Mouse (Mus musculus): ENCODE data around the gene Vamp2.
A peak's percentile ranks its signal among the peaks of the same experiment; 100 is the strongest.

Gene Vamp2

DNA sequence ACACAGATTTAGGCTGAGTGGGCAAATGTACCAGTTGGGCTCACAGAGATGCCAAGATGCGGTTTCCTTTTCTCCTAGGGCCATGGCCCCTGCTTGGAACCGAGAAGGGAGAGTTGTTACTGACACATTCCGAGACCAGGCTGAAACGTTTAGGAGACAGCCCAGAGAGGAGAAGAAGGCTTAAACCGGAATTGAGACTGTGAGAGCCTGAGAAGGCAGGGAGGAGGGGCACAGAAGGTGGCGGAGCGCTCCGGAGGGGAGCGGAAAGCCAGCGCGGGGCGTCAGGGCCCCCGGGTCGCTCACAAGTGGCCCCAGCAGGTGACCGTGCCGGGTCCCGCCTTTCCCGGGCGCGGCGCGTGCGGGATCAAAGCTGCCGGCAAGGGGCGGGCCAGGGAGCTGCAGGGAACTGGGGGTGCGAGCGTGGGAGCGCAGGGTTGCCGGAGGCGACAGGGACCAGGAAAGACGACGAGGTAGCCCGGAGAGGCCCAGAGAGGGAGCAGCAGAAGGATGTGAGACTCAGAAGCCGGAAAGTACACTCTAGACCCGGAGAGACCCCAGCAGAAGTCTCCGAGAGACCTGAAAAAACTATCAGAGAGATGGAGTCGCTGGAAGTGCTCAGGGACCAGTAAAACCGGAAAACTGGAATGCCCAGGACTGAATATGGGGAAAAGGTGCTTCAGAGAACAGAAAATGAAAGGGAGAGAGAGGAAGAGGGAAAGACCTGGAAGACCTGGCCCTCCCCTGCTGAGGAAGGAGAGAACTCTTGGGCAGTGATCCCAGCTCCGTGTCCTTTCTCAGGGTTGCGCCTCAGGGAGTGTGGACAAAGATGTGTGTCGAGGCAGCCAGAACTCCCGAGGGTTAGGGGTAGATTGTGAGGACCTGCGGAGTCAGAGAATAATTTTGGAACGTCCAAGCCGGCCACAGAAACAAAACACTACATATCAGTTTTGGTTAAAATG lies 29.7 kb downstream of the Vamp2 start:
- peak; percentile 74 for DNase-seq

DNA sequence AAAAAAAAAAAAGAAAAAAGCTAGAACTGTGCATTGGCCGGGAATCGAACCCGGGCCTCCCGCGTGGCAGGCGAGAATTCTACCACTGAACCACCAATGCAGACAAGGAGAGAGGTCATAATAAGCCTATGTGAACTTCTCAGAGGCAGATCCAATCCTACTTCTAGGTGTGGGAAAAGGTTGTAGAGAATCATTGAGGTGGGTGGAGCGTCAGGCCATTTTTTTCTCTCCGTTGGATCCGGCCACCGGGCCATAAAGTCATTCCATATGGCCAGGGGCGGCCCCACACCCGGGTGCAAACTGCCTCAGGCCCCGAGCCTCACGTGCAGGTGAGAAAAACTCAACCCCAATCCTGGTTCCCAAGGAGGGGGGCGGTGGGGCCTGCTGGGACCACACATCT lies 30.5 kb downstream of the Vamp2 start:
- peak; percentile 90 for DNase-seq

DNA sequence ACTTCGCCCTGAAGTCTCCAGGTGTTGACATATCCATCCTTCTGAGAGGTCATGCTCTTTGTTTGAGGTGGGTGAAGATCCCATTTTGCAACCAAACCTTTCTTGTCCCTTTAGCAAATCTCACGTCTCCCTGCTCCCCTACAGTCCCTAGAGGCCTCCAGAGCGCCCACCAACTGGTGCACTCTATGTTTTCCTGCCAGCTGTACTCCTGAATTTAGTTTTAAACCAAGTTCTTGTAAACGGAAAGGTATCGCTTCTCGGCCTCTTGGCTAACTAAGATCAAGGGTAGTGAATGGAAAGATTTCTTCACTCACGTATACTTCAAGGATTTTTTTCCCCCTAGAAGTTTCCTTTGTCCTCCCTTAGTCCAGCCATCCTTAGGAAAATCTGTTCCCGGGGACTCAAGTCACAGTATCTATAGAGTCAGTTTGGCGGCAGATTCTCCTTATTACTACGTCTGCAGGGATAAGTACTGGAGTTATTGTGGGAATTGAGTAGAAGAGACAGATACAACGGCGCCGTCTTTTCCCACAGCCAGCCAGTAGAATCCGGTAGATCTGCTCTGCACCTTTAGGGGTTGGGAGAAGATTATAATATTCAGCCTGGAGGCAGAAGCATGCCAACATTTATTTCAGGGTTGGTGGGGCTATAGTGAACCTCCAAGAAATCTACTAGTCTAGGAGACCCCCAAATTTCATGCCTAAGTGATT lies 31.3 kb downstream of the Vamp2 start:
- DNase-seq = no peak

DNA sequence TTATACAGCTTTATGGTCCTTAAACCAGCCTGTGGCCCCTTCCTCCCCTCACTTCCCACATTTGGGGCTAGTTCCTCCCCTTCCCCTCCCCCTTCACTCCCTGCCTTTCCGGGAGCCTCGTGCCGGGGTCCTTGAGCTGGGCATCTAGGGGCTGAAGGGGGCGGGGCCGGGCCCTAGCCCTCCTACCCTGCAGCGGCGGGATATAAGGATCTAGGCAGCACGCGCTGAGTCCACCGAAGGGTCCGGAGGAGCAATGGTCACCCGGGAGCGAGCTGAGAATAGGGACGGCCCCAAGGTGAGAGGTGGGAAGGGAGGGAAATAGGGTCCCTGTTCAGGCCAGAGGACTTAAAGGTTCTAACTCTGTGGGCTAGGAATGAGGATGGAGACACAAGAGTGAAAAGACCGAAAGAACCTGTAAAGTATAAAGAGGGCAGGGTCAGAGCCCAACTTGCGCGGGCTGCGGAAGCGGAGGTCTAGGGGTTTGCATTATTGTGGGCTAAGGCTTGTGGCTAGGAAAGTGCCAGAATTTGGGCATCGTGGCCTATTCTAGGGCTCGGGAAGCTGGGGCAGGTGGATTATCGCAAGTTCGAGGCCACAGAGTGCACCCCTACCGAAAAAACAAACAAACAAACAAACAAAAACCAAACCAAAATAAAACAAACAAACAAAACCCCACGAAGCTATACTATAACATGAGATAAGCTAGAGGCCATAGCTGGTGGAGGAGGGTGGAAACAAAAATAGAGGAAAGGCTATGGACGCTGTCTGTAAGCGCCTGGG lies 32.1 kb downstream of the Vamp2 start, which contains the start of gene Hes7:
Gene Hes7, plus strand, starts transcription at position 184 of the 780 bp plus-strand sequence.
- DNase-seq = no peak

DNA sequence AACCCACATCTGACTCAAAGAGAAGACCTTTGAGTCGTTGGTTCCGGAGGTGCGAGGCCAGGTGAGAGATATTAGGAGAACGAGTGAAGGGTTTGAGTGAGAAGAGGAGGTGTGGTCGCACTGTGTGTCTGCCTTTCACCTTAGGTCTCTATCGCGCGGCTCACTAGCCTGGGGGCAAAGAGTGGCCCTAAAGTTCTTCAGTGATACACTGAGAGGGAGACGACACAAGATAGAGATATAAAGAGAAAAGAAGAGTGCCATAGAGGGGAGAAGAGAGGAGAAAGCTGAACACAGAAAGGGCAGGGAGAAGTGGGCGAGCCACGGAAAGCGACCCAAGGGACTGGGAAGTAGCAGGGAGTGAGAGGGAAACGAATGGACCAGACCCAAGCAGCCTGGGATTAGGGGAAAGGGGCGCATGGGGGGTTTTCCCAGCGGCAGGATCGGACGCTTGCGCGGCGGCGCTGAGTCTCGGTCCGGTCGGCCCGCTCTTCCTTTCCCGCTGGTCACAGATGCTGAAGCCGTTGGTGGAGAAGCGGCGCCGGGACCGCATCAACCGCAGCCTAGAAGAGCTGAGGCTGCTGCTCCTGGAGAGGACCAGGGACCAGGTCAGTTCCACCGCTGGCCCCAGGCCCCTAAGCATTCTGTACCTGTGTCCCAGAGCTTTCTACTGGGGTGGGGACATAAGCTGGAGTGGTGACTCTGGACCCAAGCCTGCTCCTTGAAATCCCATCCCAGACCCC lies 32.9 kb downstream of the Vamp2 start:
- DNase-seq = peak; percentile 62

DNA sequence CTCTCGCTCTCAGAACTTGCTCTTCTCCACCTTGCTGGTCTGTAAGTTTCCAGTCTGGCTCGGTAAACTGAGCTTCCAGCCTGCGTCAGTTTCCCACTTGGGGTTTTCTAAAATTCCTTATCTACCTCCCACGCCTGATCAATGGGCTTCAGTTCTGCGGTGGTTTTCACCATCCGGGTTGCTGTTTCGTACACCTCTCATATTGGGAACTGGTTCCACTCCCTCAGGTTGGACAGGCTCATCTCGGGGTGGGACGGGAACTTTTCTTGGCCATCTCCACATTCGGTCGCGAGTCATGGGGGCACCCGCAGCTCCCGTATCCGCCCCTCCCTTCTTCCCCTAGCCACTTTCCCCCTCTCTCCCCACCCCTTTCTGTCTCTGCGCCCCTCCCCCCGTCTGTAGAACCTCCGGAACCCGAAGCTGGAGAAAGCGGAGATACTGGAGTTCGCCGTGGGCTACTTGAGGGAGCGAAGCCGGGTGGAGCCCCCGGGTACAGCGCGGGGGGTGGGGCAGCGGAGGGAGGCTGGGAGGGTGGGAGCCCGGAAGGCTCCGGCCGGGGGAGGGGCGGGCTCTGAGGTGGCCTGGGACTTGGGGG lies 33.5 kb downstream of the Vamp2 start:
- DNase-seq = no peak

DNA sequence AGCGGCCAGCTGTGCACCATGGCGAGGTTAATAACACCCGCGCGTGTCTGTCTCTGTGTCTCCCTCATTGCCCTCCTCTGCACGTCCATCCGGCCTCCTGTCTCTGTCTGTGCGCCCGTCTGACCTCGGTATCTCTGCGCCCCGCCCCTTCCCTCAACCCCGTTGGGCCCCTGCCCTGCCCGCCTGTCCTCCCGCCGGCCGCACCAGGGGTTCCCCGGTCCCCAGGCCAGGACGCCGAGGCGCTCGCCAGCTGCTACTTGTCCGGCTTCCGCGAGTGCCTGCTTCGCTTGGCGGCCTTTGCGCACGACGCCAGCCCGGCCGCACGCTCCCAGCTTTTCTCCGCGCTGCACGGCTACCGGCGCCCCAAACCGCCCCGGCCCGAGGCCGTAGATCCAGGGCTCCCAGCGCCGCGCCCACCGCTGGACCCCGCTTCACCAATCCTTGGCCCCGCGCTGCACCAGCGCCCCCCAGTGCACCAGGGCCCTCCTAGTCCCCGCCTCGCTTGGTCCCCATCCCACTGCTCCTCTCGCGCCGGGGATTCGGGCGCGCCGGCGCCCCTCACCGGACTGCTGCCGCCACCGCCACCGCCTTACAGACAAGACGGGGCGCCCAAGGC lies 34.2 kb downstream of the Vamp2 start, which contains the start of gene 9130213A22Rik:
Gene 9130213A22Rik, minus strand, starts transcription at position 254 of the 616 bp plus-strand sequence.
- peak; percentile 95 for DNase-seq

DNA sequence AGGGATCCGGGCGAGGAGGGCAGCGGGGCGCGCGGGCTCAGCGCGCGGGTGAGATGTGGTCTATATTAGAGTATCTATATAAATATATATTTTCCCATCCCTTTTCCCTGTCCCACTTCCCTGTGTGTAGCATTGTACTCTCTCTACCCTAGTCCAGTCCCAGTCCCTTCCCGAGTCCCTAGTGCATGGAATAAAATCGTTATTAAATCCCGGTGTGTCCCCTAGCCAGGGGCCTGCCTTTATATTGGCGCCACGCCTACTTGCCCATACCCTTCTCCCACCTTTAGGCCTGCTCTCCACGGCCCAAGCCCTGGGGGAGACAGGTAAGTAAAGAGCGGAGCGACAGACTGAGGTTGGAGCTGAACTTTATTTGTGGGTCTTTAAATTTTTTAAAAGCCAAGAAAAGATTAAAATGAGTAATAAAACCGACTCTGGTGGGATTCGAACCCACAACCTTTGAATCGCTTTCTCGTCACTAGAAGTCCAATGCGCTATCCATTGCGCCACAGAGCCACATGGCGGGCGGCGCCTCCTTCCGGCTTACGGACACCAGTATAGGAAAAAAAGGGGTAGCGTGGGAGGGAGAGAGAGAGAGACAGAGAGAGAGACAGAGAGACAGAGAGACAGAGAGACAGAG lies 34.9 kb downstream of the Vamp2 start:
- peak; percentile 92 for DNase-seq

DNA sequence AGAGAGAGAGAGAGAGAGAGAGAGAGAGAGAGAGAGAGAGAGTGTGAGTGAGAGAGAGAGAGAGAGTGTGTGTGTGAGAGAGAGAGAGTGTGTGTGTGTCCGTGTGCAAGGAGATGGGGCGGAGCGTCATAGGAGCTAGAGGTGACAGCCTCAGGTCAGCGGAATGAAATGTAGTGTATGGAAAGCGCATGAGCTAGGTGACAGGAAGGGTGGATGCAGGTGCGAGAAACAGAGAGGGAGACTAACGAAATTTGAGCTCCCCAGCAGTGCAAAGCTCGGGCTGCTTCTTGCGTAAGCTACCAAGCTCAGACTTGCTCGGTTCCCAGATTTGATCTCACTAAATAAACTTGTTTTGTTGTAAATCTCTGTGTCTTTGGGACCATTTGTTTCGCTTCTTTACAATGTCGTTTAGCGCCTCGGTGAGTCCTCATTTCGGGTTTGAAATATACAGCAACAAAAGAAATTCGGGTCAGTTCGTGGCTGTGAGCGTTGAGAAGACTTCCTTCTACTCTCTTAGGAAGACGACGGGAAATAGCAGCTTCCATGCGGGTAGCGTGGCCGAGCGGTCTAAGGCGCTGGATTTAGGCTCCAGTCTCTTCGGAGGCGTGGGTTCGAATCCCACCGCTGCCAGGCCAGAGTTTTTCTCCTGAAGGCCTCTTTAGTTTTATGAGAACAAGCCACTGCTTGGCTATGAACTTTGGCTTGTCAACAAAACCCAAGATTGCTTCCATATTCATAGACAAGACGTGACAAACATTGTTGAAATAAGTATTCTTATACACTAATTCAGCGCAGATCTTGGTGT lies 35.6 kb downstream of the Vamp2 start:
- peak; percentile 93 for DNase-seq

DNA sequence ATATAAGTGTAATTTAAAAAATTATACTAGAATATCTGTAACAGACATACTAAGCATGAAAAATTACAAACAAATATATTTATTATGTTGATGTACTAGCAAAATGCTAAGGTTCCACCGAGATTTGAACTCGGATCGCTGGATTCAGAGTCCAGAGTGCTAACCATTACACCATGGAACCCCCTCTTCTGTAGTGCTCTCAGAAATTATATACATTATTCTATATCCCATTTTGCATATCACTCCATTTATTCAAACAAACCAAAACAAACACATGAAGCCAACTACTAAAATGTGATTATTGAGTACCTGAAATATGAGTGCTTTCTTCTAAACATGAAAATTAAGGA lies 36.2 kb downstream of the Vamp2 start:
- DNase-seq = peak; percentile 77

DNA sequence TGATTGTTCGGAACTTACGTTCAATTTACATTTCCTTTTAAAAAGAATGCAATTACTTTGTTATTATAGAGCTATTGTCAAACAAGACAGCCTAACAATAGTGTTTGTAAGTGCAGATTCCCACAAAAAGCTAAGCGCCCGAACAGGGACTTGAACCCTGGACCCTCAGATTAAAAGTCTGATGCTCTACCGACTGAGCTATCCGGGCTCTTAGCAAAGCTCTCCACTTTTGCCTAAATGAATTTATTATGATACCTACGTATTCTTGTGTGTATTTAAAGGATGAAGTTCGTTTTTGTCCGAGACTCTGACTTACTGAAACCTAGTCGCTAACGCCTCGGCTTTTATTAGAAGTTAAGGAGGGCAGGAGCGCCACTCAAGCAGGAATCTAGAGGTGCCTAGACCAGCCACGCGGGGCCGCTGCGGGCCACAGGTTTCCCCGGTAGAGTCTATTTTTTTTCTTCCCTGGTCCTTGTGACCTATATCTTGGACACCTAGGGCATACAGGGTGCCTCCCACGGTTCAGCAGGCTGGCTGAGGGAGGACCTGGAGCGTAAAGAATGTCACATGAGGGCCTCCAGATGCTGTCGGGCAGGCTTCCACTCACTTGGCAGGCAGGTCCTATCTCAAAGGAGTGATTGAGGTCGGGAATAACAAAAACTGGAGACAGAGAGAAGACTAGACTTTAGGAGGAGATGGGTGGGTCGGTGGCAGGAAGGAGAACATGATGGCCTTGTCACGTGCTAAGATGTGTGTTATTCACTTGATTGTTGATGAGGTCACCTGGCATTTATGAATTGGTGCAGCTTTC lies 37.0 kb downstream of the Vamp2 start:
- DNase-seq = peak; percentile 86

DNA sequence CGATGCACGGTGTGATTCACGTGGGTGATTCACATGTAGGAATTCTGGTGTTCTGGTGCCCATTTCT lies 37.4 kb downstream of the Vamp2 start, which contains the start of gene Aloxe3:
Gene Aloxe3, plus strand, starts transcription at position 45 of the 67 bp plus-strand sequence.
- no peak for DNase-seq

DNA sequence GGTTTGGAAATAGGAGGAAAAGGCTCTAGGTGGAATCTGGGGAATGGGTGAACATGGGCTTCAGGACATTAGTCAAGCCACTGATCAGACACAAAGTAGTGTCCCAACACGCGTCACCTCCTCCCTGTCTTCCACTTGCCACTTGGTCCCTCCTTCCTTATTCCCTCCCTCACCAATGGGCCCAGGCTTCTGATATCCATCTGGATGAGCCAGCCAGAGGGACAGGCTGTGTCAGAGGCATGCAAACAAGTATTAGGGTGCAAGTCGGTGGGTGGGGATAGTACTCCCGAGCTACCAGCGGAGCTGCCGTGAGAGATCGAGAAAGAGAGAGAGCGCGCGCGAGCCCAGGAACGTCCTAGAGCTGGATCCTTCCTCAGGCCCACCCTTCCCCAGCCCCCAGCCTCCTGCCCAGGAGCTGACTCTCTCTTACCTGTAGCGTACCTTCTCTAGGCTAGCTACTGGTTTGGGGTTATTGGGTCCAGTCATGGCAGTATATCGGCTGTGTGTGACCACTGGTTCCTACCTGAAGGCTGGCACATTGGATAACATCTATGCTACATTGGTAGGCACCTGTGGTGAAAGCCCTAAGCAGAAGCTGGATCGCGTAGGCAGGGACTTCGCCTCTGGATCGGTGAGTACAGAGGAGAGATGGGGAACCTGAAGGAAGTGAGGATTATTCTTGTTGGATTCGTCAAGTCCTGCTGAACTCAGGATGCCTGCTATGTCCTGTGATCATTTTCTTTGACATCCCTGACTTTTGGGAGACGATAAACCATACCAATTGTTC lies 37.8 kb downstream of the Vamp2 start:
- no peak for DNase-seq

DNA sequence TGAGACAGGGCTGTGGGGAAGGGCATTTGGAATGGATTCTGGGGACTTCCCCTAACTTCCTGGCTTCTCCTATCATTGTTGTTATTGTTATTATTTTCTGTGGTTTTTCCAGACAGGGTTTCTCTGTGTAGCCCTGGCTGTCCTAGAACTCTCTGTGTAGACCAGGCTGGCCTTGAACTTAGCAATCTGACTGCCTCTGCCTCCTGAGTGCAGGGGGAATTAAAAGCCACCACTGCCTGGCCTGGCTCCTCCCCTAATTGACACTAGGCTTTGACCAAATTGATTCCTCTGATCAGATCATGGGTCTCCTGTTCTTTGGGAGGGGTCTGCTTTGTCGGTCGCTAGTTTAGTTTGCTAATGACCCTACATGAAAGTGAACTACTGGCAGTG lies 38.4 kb downstream of the Vamp2 start:
- no peak for DNase-seq

DNA sequence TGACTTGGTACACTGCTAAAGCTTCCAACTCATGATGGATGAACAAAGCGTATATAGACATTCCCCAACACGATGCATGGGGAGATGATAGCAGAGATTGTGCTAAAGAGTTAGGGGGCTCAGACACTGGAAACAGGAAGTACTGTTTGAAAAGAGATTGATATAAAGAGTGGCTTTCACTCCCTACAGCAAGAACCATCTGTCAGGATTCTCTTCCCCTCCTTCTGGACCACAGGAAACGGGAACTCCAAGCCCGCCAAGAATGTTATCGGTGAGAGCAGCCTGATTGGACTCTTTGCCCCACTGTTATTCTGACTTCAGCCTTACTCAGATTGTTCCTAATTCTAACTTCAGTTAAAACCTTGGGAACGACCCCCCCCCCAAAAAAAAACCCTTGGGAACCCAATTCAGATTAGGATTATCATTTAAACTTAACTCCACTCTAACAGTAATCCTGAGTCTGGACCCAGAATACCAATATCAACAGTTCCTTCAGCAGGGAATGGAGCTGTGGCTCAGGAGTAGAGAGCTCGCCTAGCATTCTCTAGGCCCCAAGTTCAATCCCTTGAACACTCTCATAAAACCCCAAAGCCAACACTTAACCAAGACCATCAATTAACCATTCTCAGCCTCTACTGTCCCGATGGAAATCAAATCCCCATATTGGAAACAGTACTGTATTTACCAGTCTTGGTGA lies 40.3 kb downstream of the Vamp2 start:
- DNase-seq = no peak

DNA sequence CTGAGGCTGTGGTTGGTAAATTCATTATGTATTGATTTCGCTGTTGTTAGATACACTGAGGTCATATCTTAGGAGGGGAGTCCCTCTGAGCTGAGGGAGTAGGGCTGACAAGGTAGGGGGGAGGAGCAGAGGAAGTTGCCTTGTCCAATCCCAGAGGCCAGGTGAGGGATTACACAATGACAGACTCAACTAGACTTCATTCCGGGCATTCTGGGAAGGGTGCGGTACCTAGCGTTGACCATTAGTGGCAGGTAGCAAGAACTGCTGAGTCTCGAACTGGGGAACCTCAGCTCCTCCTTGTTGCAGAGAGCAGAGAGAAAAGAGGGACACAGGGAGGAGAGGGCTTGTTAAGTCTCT lies 45.3 kb downstream of the Vamp2 start:
- no peak for DNase-seq

DNA sequence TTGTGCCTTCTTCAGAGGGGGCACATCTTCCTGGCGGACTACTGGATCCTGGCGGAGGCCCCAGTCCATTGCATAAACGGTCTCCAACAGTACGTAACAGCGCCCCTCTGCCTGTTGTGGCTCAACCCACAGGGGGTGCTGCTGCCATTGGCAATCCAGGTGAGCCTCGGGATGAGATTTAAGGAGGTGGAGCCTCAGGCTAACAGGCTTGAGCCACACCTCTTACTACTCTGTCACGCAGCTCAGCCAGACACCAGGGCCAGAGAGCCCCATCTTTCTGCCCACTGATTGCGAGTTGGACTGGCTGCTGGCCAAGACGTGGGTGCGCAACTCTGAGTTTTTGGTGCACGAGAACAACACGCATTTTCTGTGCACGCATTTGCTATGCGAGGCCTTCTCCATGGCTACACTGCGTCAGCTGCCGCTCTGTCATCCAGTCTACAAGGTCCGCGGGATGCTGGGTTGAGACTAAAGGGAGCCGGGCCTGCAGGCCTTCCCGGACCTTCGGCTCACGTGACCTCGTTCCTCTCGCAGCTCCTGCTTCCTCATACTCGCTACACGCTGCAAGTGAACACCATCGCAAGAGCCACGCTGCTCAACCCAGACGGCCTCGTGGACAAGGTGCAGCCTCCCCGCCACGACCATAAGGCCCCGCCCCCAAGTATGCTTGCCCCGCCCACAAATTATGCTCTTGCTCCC lies 45.8 kb downstream of the Vamp2 start:
- DNase-seq = peak; percentile 62

DNA sequence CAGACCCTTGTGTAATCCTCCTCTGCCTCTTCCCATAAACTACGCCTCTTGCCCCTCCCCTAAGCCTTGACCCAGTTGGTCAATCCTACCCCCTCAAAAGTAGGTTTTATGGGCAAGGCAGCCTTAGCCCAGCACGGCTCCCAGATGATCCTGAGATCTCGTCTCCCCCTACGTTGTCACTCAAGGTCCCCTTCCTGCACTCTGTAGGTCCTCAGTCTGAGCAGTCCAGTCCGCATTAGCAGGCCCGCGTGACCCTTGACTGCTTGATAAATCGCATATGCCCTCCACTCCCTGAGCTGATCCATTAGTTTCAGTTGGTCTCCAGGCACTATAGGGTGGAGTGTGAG lies 46.3 kb downstream of the Vamp2 start:
- no peak for DNase-seq
